Mouse (Mus musculus): Measurements from ENCODE around the gene Tmcc3. TPM values are rescaled to one million over a fixed set of nuclear protein-coding genes. Genes with fewer than 3 reads are reported as not detected.
"Not testable (repeated sequence)": the region's sequence is repeated elsewhere in the genome, so short reads cannot be mapped to it uniquely, and the experiment has no call there.

The Tmcc3 gene
- polyA plus RNA-seq, 1 experiment from 2014 or later = 8.6 TPM

DNA sequence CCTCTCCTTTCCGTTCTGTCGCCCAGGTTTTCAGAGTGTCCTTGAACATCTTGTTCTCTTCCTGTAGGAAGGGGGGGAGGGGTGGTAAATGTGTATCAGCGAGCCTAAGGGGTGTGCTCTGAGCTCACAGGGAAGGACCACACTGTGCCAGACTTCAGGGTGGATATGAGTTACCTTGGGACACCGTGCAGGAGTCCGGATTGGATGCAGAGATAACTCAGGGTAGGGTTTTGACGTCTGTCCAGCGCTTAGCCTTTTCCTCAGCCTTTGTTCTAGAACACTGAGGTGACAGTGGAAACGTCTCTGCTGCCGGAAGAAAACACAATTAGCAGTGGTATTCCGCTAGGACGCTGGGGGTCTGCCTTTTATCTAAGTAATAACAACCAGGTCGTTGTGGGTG, 261.0 kb downstream of the Tmcc3 start:
- H3K36me3 ChIP-seq = no peaks in the 10 kb centered on the region
- H3K9ac ChIP-seq = no peak overlapping the region
- no peak for ATAC-seq
- no peak overlapping the region for H3K4me2 ChIP-seq (replicated peaks)
- 50% methylated on average over 12 of the region's 12 CpGs for WGBS
- no peak overlapping the region for H3K27ac ChIP-seq
- no peak overlapping the region for H3K4me3 ChIP-seq (replicated peaks)
- no peaks in the 10 kb centered on the region for H3K27me3 ChIP-seq (replicated peaks)
- H3K4me1 ChIP-seq (replicated peaks) = peaks cover 13% of the 10 kb centered on the region
- no peaks in the 10 kb centered on the region for H3K9me3 ChIP-seq

DNA sequence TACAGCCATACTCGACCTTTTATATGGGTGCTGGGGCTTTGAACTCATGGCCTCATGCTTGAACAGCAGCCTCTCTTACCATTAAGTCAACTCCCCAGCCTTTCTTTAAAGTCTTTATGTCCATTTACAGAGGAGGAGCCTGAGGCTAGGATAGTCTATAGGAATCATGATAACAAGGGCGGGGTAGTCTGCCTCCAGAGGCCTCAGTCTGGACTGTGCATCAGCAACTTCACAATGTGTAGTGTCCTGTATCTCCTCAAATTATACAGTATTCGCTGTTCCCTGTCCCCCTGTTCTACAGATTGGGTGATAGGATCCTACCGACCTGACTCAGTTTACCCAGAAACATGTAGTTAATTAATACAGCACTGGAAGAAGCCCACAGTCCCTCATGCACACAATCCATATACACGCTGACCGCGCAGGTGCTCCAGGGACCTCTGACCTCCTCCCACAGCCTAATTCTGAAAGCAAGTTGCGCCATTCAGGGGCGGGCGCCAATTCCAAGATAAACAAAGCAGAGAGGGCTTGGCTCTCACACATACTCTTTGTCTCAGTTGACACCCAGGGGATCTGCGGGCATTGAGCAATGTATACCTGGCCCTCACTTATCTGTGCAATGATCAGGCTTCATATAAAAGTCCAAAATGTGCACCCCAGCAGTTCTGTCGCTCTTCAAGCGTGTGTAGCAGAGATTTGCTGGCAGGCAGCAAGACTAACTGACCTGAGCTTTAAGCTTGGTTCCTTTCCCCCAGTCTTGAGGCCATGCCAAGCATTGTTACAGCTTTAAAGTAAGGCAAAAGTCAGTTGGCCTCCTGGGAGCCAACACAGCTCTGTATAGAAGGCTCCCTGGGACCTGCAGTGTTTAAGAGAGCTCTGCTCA, 262.9 kb downstream of the Tmcc3 start:
- H3K9ac ChIP-seq = no peak overlapping the region
- peak overlapping the region; percentile 19 for H3K4me2 ChIP-seq (replicated peaks)
- H3K27me3 ChIP-seq (replicated peaks) = no peaks in the 10 kb centered on the region
- peak; percentile 82 for ATAC-seq
- H3K4me3 ChIP-seq (replicated peaks) = no peak overlapping the region
- H3K27ac ChIP-seq = 0 out of 2 replicates have a peak overlapping the region, but pooled peaks have one; percentile 56
- H3K4me1 ChIP-seq (replicated peaks) = peaks cover 13% of the 10 kb centered on the region
- no peaks in the 10 kb centered on the region for H3K9me3 ChIP-seq
- 0 out of 2 replicates have a peak, but pooled peaks cover 3% of the 10 kb centered on the region for H3K36me3 ChIP-seq
- WGBS = 55% methylated on average over 13 of the region's 13 CpGs

DNA sequence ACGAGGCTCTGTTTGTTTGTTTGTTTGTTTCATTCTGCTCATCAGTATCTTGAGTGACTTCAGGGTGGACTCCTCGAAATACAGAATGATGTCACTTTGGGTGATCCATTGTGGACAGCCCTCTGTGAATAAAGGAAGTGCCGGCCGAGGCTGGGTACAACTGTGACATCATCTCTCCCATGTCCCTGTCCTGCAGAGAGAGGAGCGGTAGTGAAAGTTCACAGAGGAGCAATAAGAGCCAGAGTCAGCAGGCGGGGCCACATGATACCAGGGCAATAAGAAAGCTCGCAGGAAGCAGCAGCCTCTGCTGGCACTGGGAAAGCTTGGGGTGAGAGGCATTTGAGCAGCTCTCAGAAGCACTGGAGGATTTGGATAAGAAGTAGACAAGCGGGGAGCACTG, 264.2 kb downstream of the Tmcc3 start:
- 0 out of 2 replicates have a peak, but pooled peaks cover 8% of the 10 kb centered on the region for H3K36me3 ChIP-seq
- 29% methylated on average over 8 of the region's 8 CpGs for WGBS
- H3K9ac ChIP-seq = no peak overlapping the region
- H3K4me2 ChIP-seq (replicated peaks) = no peak overlapping the region
- no peaks in the 10 kb centered on the region for H3K27me3 ChIP-seq (replicated peaks)
- no peaks in the 10 kb centered on the region for H3K9me3 ChIP-seq
- no peak overlapping the region for H3K4me3 ChIP-seq (replicated peaks)
- peak; percentile 57 for ATAC-seq
- peaks cover 13% of the 10 kb centered on the region for H3K4me1 ChIP-seq (replicated peaks)
- no peak overlapping the region for H3K27ac ChIP-seq

DNA sequence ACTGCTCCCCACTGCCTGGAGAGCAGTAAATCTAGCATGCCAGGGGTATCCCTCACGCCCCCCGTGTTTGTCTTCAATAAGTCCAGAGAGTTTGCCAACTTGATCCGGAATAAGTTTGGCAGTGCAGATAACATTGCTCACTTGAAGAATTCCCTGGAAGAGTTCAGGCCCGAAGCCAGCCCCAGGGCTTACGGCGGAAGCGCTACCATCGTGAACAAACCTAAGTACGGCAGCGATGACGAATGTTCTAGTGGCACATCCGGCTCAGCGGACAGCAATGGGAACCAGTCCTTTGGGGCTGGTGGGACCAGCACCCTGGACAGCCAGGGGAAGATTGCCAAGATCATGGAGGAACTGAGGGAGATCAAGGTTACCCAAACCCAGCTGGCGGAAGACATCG, 267.1 kb downstream of the Tmcc3 start:
- H3K27me3 ChIP-seq (replicated peaks) = no peaks in the 10 kb centered on the region
- H3K4me3 ChIP-seq (replicated peaks) = no peak overlapping the region
- H3K4me1 ChIP-seq (replicated peaks) = peaks cover 13% of the 10 kb centered on the region
- H3K4me2 ChIP-seq (replicated peaks) = no peak overlapping the region
- 0 out of 2 replicates have a peak, but pooled peaks cover 8% of the 10 kb centered on the region for H3K36me3 ChIP-seq
- no peak overlapping the region for H3K27ac ChIP-seq
- no peak overlapping the region for H3K9ac ChIP-seq
- ATAC-seq = no peak
- WGBS = 87% methylated on average over 15 of the region's 15 CpGs
- H3K9me3 ChIP-seq = no peaks in the 10 kb centered on the region

DNA sequence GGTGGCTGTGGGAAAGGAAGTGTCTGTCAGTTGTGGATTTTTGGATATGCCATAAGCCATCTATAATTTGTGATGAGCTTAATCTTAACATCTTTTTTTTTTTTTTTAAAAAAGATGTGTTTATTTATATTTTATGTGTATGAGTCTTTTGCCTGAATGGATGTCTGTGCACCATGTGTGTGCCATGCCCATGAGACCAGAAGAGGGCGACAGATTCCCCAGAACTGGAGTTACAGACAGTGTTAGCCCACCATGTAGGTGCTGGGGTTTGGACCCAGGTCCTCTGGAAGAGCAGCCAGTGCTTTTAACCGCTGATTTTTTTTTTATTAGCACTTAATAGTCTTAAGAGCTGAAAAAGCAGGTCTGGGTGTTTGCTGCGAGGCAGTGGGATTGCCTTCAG, 269.6 kb downstream of the Tmcc3 start:
- Histone ChIP-seq H3K9ac (no peak overlapping the region), H3K4me2 (replicated peaks) (no peak overlapping the region), H3K27ac (no peak overlapping the region), H3K4me3 (replicated peaks) (no peak overlapping the region), H3K9me3 (no peaks in the 10 kb centered on the region), H3K27me3 (replicated peaks) (no peaks in the 10 kb centered on the region), H3K36me3 (0 out of 2 replicates have a peak, but pooled peaks cover 8% of the 10 kb centered on the region), H3K4me1 (replicated peaks) (no peaks in the 10 kb centered on the region)
- no peak for ATAC-seq
- 91% methylated on average over 3 of the region's 3 CpGs for WGBS

DNA sequence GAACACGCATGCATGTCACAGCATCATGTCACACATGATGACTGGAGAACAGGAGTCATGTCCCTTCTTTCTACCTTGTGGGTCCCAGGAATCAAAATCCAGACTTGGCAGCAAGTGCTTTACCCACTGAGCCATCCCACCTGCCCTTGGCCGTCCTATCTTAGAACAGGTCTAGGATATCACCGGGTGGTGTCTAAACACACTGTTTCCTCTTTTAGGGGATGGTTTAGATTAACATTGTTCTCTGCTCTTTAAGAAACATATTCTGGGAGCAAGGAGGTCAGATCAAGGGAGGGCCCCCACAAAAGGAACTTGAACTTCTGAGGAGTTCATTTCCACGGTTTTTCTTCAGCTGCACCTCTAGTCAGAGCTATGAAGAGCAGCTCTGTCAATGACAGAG, 272.0 kb downstream of the Tmcc3 start:
- Histone ChIP-seq H3K27me3 (replicated peaks) (no peaks in the 10 kb centered on the region), H3K9ac (no peak overlapping the region), H3K4me2 (replicated peaks) (no peak overlapping the region), H3K27ac (no peak overlapping the region), H3K4me3 (replicated peaks) (no peak overlapping the region), H3K36me3 (0 out of 2 replicates have a peak, but pooled peaks cover 8% of the 10 kb centered on the region), H3K9me3 (no peaks in the 10 kb centered on the region), H3K4me1 (replicated peaks) (no peaks in the 10 kb centered on the region)
- no peak for ATAC-seq
- WGBS = 62% methylated on average over 4 of the region's 4 CpGs

DNA sequence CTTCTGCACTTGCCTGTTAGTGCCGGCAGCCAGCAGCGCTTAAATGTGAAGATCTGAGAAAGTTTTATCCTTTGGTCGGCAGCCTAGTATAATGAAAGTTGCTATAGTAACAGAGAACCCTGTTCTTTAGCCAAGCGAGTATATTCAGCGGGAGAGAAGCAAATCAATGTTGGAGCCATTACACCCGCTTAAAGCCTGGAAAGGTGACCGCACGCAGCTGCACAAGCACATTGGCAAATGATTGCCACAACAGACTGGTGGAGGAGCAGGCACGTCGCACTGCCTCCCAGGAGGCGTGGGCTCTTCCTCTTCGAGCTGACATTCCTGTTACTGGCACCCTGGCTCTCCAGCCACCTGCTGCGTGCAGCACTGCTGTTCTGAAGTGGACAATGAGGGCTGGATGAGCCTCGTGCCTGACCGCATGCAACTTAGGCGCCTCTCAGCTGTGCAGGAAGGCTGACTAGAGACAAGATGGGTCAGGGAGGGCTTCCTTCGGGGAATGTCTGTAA, 273.2 kb downstream of the Tmcc3 start:
- Histone ChIP-seq H3K27ac (no peak overlapping the region), H3K9ac (no peak overlapping the region), H3K27me3 (replicated peaks) (no peaks in the 10 kb centered on the region), H3K36me3 (0 out of 2 replicates have a peak, but pooled peaks cover 4% of the 10 kb centered on the region), H3K9me3 (no peaks in the 10 kb centered on the region), H3K4me2 (replicated peaks) (no peak overlapping the region), H3K4me1 (replicated peaks) (no peaks in the 10 kb centered on the region), H3K4me3 (replicated peaks) (no peak overlapping the region)
- peak; percentile 14; the same call in 1 of the 2 replicates for ATAC-seq
- 60% methylated on average over 17 of the region's 17 CpGs for WGBS

DNA sequence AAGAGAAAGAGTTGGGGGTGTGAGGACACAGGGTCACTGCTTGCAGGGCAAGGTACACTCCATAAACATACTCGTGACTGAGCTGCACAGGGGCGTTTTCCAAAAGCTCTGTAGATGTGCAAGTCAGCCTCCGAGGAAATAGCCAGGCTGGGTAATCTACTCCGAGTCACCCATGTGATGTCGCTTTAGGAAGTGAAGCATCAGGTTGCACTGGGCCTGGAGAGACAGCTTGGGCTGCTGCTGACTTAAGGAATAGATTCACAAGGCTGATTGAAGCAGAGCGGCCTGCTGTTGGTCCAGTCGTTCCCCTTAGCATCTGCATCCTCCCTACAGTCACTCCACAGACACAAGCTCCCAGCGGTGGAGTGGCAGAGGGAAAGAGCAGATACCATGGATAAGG, 274.1 kb downstream of the Tmcc3 start:
- no peak overlapping the region for H3K27ac ChIP-seq
- no peak for ATAC-seq
- no peak overlapping the region for H3K4me3 ChIP-seq (replicated peaks)
- H3K36me3 ChIP-seq = 0 out of 2 replicates have a peak, but pooled peaks cover 1% of the 10 kb centered on the region
- no peaks in the 10 kb centered on the region for H3K27me3 ChIP-seq (replicated peaks)
- no peak overlapping the region for H3K4me2 ChIP-seq (replicated peaks)
- H3K4me1 ChIP-seq (replicated peaks) = no peaks in the 10 kb centered on the region
- no peak overlapping the region for H3K9ac ChIP-seq
- no peaks in the 10 kb centered on the region for H3K9me3 ChIP-seq
- WGBS = 50% methylated on average over 8 of the region's 8 CpGs

DNA sequence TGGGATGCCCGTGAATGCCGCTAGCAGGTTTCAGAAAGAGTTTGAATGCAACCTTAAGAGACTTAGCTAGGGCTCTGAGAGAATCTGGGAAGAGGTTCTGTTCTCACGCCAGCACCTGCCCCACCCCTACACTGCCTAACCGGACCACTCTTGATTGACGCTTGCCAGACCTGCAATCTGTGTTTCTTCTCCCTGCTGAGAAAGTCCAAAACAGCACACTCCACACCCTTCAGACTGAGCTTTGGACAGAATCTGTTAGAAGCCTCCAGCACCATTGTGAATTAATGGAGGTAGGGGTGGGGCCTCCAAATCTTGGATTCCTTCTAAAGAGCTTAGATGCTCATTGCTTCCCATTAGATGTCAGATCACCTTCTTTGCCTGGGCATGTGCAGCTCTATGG, 277.2 kb downstream of the Tmcc3 start:
- no peaks in the 10 kb centered on the region for H3K36me3 ChIP-seq
- H3K4me3 ChIP-seq (replicated peaks) = no peak overlapping the region
- ATAC-seq = no peak
- H3K4me2 ChIP-seq (replicated peaks) = no peak overlapping the region
- WGBS = 80% methylated on average over 5 of the region's 5 CpGs
- no peaks in the 10 kb centered on the region for H3K9me3 ChIP-seq
- H3K27ac ChIP-seq = no peak overlapping the region
- no peaks in the 10 kb centered on the region for H3K27me3 ChIP-seq (replicated peaks)
- no peaks in the 10 kb centered on the region for H3K4me1 ChIP-seq (replicated peaks)
- H3K9ac ChIP-seq = no peak overlapping the region

DNA sequence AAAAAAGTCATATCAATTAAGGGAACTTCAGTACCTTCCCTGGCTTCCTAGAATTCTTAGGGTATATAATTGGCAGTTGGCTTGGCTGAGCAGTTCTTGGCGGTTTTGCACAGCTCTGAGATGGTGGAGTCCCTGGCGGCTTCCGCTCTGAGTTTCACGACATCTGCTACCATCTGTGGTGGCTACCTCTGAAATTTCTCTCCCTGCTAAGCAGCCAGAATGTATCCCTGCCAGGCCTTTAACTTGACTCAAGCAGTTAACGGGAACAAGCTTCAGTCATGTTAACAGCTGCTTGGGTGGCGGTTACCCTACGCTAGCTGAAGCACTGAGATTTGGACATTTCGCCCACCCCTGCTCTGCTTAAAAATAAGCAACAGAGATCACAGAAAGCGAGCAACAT, 284.0 kb downstream of the Tmcc3 start:
- Histone ChIP-seq H3K4me2 (replicated peaks) (no peak overlapping the region), H3K27ac (no peak overlapping the region), H3K4me1 (replicated peaks) (no peaks in the 10 kb centered on the region), H3K4me3 (replicated peaks) (no peak overlapping the region), H3K9me3 (no peaks in the 10 kb centered on the region), H3K27me3 (replicated peaks) (no peaks in the 10 kb centered on the region), H3K36me3 (no peaks in the 10 kb centered on the region), H3K9ac (no peak overlapping the region)
- ATAC-seq = 0 out of 2 replicates have a peak, but pooled peaks have one; percentile 34
- 67% methylated on average over 9 of the region's 9 CpGs for WGBS

DNA sequence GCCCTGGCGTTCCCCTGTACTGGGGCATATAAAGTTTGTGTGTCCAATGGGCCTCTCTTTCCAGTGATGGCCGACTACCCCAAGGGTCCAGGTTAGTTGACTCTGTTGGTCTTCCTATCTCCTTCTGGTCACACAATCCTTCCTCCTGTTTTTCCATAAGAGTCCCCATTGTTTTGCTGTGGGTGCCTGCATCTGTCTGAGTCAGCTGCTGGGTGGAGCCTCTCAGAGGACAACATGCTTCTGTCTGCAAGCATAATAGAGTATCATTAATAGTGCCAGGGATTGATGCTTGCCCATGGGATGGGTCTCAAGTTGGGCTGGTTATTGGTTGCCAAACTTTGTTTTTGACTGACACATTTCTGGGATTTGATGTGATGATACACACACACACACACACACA, 288.1 kb downstream of the Tmcc3 start:
- H3K4me1 ChIP-seq (replicated peaks); H3K4me3 ChIP-seq (replicated peaks); H3K4me2 ChIP-seq (replicated peaks); H3K9ac ChIP-seq; H3K27me3 ChIP-seq (replicated peaks); H3K9me3 ChIP-seq; ATAC-seq; H3K27ac ChIP-seq; H3K36me3 ChIP-seq: not testable (repeated sequence)
- WGBS = 64% methylated on average over 2 of the region's 2 CpGs

DNA sequence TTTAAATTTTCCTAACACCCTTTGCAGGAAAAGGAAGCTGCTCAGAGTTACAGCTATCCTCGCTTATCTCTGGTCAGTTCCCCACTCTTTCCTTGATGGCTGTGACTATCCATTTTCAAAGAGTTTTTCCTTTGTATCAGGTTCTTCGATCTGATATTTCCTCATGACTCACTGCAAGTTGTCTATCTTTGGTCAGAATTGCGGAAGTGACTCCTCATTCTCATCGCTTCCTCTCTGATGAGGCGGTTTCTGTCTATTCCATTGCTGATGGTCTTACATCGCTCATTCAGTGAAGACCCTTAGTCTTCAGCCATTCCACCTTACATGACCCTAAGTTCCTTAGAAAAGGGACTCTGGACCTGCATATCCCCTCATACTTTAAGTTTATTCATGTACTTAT, 289.3 kb downstream of the Tmcc3 start:
- Histone ChIP-seq H3K36me3 (no peaks in the 10 kb centered on the region), H3K4me1 (replicated peaks) (no peaks in the 10 kb centered on the region), H3K27me3 (replicated peaks) (no peaks in the 10 kb centered on the region), H3K4me3 (replicated peaks) (no peak overlapping the region), H3K27ac (no peak overlapping the region), H3K9ac (no peak overlapping the region), H3K9me3 (no peaks in the 10 kb centered on the region), H3K4me2 (replicated peaks) (no peak overlapping the region)
- no peak for ATAC-seq
- WGBS = 88% methylated on average over 6 of the region's 6 CpGs

DNA sequence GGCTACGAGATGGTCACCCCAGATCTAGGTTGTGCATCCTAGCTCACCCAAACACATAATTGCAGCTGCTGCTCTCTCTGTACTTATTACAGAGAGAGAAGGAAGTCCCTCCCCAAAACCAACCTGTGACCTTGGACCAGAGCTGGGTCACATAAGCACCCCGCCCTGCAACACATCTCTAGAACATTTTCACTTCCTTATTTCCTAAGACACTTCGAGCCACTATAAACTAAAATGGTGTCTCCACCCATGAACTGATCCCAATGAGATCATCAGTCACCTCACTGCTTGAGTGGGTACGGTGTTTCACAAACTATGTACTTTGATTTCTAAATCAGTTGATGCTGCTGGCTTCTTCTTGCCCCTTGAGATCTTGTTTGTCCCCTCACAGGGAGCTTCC, 293.7 kb downstream of the Tmcc3 start:
- Histone ChIP-seq H3K9me3 (no peaks in the 10 kb centered on the region), H3K9ac (no peak overlapping the region), H3K36me3 (no peaks in the 10 kb centered on the region), H3K27me3 (replicated peaks) (no peaks in the 10 kb centered on the region), H3K4me3 (replicated peaks) (no peak overlapping the region), H3K4me1 (replicated peaks) (no peaks in the 10 kb centered on the region), H3K27ac (no peak overlapping the region), H3K4me2 (replicated peaks) (no peak overlapping the region)
- ATAC-seq = peak; percentile 42; the same call in 1 of the 2 replicates
- WGBS = 79% methylated on average over 4 of the region's 4 CpGs
